Mouse (Mus musculus) adrenal gland, adult 2 months (tissue): ENCODE measurements at regions not wholly inside any gene's neighbourhood (a gene's known extent, or its start where the extent isn't known, plus 50 kb on each side); places are given as distances from the start of the nearest gene placed in this dataset.

Experiments used
- DNase-seq: peaks from one replicate; pipeline ENCODE4 v3.0.0; 2021

DNA sequence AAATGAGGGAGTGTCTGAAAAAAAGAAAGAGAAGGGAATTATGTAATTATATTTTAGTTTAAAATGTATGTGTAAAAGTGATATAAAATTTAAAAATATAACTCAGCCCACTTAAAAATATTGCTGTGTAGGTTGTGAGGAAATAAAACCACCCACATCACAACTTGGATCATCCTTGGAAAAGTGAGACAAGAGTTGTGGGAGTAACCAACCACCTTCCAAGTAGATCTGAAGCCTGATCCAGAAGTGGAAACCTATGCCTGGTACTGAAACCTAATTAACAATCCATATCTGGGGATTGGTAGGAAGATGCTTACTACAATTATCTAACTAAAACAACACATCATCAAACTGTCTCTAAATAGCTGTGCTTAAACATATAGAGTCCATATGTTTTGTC is 743.1 kb downstream of the Stim2 start:
- no peak for DNase-seq

DNA sequence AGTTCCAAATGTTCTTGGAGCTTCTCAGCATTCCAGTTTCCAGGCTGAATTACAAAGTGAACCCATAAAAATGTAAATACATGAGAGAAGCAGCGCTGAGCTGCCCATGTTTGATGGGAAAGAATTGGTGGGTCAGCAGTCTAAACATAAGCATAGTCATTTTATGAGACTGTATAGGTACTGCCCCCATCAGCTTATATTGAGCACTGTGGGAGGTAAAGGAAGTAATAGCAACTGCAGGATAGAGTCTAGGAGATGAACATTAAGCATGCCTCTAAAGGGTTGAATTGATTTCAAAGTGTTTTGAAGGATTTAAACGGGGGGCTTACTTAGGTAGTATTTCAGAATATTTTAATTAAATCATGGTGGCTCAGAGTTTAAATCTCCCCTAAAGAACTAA is 748.7 kb downstream of the Stim2 start:
- DNase-seq, result no peak

DNA sequence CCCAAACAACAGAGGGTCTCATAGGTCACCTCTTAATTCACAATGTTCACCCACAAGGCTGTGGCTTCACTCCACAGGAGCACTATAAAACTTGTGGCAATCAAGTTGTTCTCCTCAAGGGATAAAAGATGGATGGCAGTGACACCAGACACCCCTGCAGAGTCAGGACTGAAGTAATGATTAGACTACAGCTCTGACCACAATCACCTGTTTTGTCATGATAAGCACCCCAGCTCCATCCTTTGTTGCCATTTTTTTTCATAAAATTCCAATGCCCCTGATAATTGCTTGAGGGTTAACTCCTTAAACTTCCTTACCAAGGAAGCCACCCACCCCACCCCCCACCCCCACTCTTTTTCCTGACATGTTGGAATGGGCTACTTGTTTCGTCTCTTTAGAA is 755.1 kb downstream of the Stim2 start:
- DNase-seq, result no peak

DNA sequence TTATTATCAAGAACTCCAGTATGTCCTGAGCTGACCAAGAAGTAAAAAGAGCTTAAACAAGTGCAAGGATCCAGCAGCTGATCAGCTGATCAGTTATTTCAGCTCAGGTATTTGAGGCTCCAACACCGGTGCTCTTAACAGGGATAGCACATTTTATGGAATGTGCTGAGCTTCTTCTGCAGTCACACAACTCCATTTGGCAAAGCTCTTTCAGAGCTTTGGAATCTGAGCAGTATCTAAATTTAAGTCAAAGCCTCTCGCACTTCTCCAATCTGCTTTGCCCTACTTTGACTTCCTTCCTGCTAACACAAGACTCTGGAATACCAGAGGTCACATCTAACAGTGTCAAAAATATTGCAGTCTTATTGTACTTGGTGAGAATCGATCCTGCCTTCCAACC is 761.4 kb downstream of the Stim2 start:
- no peak for DNase-seq

DNA sequence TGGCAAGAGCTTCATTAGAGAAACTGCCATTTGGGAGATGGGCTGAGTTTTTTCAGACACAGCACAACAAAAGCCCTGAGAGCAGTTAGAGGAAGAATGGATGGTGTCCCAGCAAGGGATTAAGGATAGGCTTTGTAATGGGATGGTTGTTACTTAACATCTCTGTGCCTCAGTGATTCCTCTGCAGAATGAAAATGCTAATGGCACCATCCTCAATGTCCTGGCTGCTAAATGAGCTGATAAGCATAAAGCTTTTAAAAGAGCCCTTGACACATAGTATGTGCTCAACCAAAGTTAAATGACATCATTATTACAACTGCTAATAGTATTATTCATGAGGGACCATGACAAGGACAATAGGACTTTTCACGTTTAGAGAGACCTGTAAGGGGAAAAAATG is 764.7 kb downstream of the Stim2 start:
- DNase-seq, result no peak

DNA sequence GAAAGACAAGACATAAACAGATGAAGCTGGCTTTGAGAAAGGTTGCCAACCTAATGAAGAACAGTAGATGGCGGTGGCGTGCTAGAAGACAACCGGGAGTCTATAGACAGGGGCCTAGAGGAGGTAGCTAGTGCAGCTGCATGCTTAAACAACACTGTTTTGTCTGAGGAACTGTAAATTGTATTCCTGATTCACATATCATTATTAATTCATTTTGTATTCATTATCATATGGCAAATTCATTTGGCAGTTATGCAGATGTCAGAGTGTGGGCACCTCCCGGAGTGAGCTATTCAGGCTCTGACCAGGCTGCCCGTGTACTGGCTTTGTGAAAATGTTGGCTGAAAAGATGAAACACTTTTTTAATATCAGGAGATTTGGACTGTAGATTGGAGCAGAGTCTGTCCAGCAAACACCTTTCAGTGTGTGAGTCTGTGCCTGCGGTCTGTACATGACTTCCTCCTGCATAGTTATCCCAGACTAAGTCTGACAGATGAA is 798.7 kb downstream of the Stim2 start:
- DNase-seq, result peak; percentile 6

DNA sequence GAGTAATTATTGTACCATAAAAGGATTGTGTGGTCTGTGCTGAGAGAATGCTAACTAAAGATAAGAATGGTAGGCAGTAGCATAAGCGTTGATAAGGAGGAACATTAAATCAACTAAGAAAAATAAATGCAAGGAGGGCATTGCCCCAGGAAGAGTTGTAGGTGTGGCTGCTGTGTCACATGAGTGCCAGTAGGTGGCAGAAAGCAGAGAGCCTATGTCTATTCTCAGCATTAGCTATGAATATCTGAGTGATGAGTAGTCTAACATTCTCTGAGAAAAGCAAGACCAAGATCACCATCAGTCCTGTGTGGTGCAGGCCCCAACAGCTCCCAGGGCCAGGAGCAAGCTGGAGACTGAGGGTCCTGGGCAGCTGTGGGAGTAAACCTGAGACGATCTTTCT is 828.8 kb downstream of the Stim2 start:
- DNase-seq, result no peak
